Mouse (Mus musculus) MEL (cell line): ENCODE results near the gene Tlcd2. TPM values are rescaled to one million over a fixed set of nuclear protein-coding genes. Genes with fewer than 3 reads are reported as not detected.
A peak's percentile ranks its signal among the peaks of the same experiment; 100 is the strongest.

Experiments
- DNase-seq: peaks from one replicate; pipeline ENCODE4 v3.0.0; 2011; ENCODE audit warnings: low read depth, low spot score
- H3K27ac ChIP-seq: 2 replicates; pipeline ENCODE4 v1.5.1; 2012; ENCODE audit warnings: low read depth, mild to moderate bottlenecking, control low read depth, low read length, moderate library complexity; ENCODE audit not compliant: control insufficient read depth
- H3K27me3 ChIP-seq, 2 experiments: fragments of 150-350 bp in 1 of 2; sonication (generic) in 1 of 2; 2 replicates each; pipeline ENCODE4 v1.6.1; 2012; ENCODE audit warnings: low read length in 2 of 2, mild to moderate bottlenecking in 2 of 2, improper control_type of control experiment in 1 of 2, moderate library complexity in 1 of 2; ENCODE audit not compliant: insufficient read depth in 2 of 2, control insufficient read depth in 1 of 2
- H3K36me3 ChIP-seq, 2 experiments: 2 replicates each; pipeline ENCODE4 v1.6.1; 2012 to 2014; ENCODE audit warnings: low read length in 2 of 2, improper control_type of control experiment in 1 of 2, inconsistent platforms in 1 of 2, mild to moderate bottlenecking in 1 of 2; ENCODE audit not compliant: insufficient read depth in 2 of 2, control insufficient read depth in 1 of 2
- H3K4me1 ChIP-seq, 2 experiments: fragments of 150-350 bp in 1 of 2; sonication (generic) in 1 of 2; 2 replicates each; pipeline ENCODE4 v1.6.1; 2012; ENCODE audit warnings: low read length in 2 of 2, improper control_type of control experiment in 1 of 2, mild to moderate bottlenecking in 1 of 2; ENCODE audit not compliant: insufficient read depth in 2 of 2, control insufficient read depth in 1 of 2
- H3K4me3 ChIP-seq, 2 experiments: fragments of 150-350 bp in 1 of 2; sonication (generic) in 1 of 2; 2 replicates each; pipeline ENCODE4 v1.5.1; 2012; ENCODE audit warnings: low read depth in 2 of 2, low read length in 2 of 2, mild to moderate bottlenecking in 2 of 2, moderate library complexity in 2 of 2, control low read depth in 1 of 2, improper control_type of control experiment in 1 of 2; ENCODE audit not compliant: control insufficient read depth in 1 of 2, insufficient read depth in 1 of 2
- H3K79me2 ChIP-seq: 2 replicates; pipeline ENCODE4 v1.6.1; 2012; ENCODE audit warnings: mild to moderate bottlenecking, low read length, moderate library complexity; ENCODE audit not compliant: control insufficient read depth, poor library complexity, insufficient read depth
- H3K9ac ChIP-seq: 2 replicates; pipeline ENCODE4 v1.6.1; 2012; ENCODE audit warnings: low read depth, mild to moderate bottlenecking, control low read depth, low read length, moderate library complexity; ENCODE audit not compliant: control insufficient read depth, poor library complexity, severe bottlenecking
- H3K9me3 ChIP-seq: fragments of 150-350 bp; sonication (generic); replicated peaks from 2 replicates; pipeline ENCODE4 v1.6.1; 2012; ENCODE audit warnings: mild to moderate bottlenecking, low read length, improper control_type of control experiment, moderate library complexity; ENCODE audit not compliant: insufficient read depth
- BHLHE40 ChIP-seq: IDR thresholded peaks from 2 replicates; pipeline ENCODE4 v1.6.1; 2012; ENCODE audit warnings: low read depth, mild to moderate bottlenecking, inconsistent platforms, low read length, improper control_type of control experiment, borderline replicate concordance
- CHD2 ChIP-seq: IDR thresholded peaks from 2 replicates; pipeline ENCODE4 v1.6.1; 2011; ENCODE audit warnings: low read length, improper control_type of control experiment
- E2F4 ChIP-seq: IDR thresholded peaks from 2 replicates; pipeline ENCODE4 v1.6.1; 2011; ENCODE audit warnings: low read depth, low read length, improper control_type of control experiment, borderline replicate concordance
- ELF1 ChIP-seq: IDR thresholded peaks from 2 replicates; pipeline ENCODE4 v1.6.1; 2014; ENCODE audit warnings: low read depth, mild to moderate bottlenecking, inconsistent platforms, low read length, improper control_type of control experiment, moderate library complexity
- EP300 ChIP-seq, 2 experiments: IDR thresholded peaks; 2 replicates each; pipeline ENCODE4 v1.6.1; 2011; ENCODE audit warnings: improper control_type of control experiment in 2 of 2, low read length in 2 of 2, low read depth in 1 of 2, mild to moderate bottlenecking in 1 of 2
- ETS1 ChIP-seq: IDR thresholded peaks from 2 replicates; pipeline ENCODE4 v1.6.1; 2012; ENCODE audit warnings: low read depth, mild to moderate bottlenecking, inconsistent platforms, low read length, improper control_type of control experiment, moderate library complexity
- GABPA ChIP-seq: IDR thresholded peaks from 2 replicates; pipeline ENCODE4 v1.6.1; 2012; ENCODE audit warnings: low read depth, mild to moderate bottlenecking, inconsistent platforms, low read length, improper control_type of control experiment, moderate library complexity
- KAT2A ChIP-seq: conservative IDR thresholded peaks from 2 replicates; pipeline ENCODE4 v1.6.1; 2012; ENCODE audit warnings: low read depth, low read length, improper control_type of control experiment, inconsistent platforms
- MAFK ChIP-seq: IDR thresholded peaks from 2 replicates; pipeline ENCODE4 v1.6.1; 2011; ENCODE audit warnings: low read depth, mild to moderate bottlenecking, low read length, improper control_type of control experiment, borderline replicate concordance
- MAX ChIP-seq: IDR thresholded peaks from 2 replicates; pipeline ENCODE4 v1.6.1; 2011; ENCODE audit warnings: low read length, improper control_type of control experiment
- MXI1 ChIP-seq: IDR thresholded peaks from 2 replicates; pipeline ENCODE4 v1.6.1; 2011; ENCODE audit warnings: mild to moderate bottlenecking, low read depth, low read length, improper control_type of control experiment
- MYC ChIP-seq: IDR thresholded peaks from 2 replicates; pipeline ENCODE4 v1.6.1; 2011; ENCODE audit warnings: low read depth, mild to moderate bottlenecking, low read length, improper control_type of control experiment, moderate library complexity
- NELFE ChIP-seq: IDR thresholded peaks from 2 replicates; pipeline ENCODE4 v1.6.1; 2011; ENCODE audit warnings: low read depth, low read length, improper control_type of control experiment
- POLR2AphosphoS5 ChIP-seq: IDR thresholded peaks from 2 replicates; pipeline ENCODE4 v1.6.1; 2012; ENCODE audit warnings: low read depth, borderline replicate concordance, mild to moderate bottlenecking, inconsistent platforms, low read length, moderate library complexity, mixed read lengths
- RCOR1 ChIP-seq: IDR thresholded peaks from 2 replicates; pipeline ENCODE4 v1.6.1; 2012; ENCODE audit warnings: low read depth, mild to moderate bottlenecking, inconsistent platforms, low read length, improper control_type of control experiment
- TAL1 ChIP-seq: IDR thresholded peaks from 2 replicates; pipeline ENCODE4 v1.6.1; 2012; ENCODE audit warnings: mild to moderate bottlenecking, inconsistent platforms, low read length, moderate library complexity, mixed read lengths
- TBP ChIP-seq: IDR thresholded peaks from 2 replicates; pipeline ENCODE4 v1.8.0; 2011; ENCODE audit warnings: low read depth, low read length, improper control_type of control experiment
- TCF12 ChIP-seq: IDR thresholded peaks from 2 replicates; pipeline ENCODE4 v1.6.1; 2014; ENCODE audit warnings: low read depth, mild to moderate bottlenecking, inconsistent platforms, low read length, improper control_type of control experiment, moderate library complexity
- ZC3H11A ChIP-seq: IDR thresholded peaks from 2 replicates; pipeline ENCODE4 v1.6.1; 2012; ENCODE audit warnings: low read depth, mild to moderate bottlenecking, inconsistent platforms, low read length, improper control_type of control experiment
- ZMIZ1 ChIP-seq: IDR thresholded peaks from 2 replicates; pipeline ENCODE4 v1.6.1; 2012; ENCODE audit warnings: low read depth, mild to moderate bottlenecking, inconsistent platforms, low read length, improper control_type of control experiment, moderate library complexity
- ZNF384 ChIP-seq: IDR thresholded peaks from 2 replicates; pipeline ENCODE4 v1.6.1; 2012; ENCODE audit warnings: low read depth, mild to moderate bottlenecking, inconsistent platforms, low read length, improper control_type of control experiment
- polyA plus RNA-seq, 2 experiments: library from polyadenylated mRNA; stranded (reverse) in 1 of 2; unstranded in 1 of 2; fragments of >175 nt in 1 of 2; fragments of >200 nt in 1 of 2; gene quantifications; 2 replicates each; pipeline versions ENCODE4 v1.2.1 to v1.2.4; 2012; ENCODE audit warnings: low replicate concordance in 2 of 2, low read depth in 1 of 2; ENCODE audit not compliant: insufficient read length in 2 of 2, insufficient read depth in 1 of 2, missing spikeins in 1 of 2
- total RNA-seq: library from RNA; depleted of rRNA; stranded (reverse); fragments of 300-350 nt; gene quantifications from 2 replicates; pipeline ENCODE4 v1.2.3, GENCODE M21; 2012

Gene Tlcd2
- total and polyA plus RNA-seq, 3 experiments, result 0.50 to 0.86 TPM; not detected in 1

GRCm38 (mm10) chr11:75460844-75461742 is at the start of gene Tlcd2 (continued):
- peak; percentile 82 for TF ChIP-seq ZMIZ1
- TF ChIP-seq, all 39 proteins: peak for 24

GRCm38 (mm10) chr11:75415096-75415495 is 46.4 kb upstream of the Tlcd2 start:
- DNase-seq, result peak; percentile 71
- Histone ChIP-seq H3K27me3 (no peaks in the 10 kb centered on the region), H3K9me3 (no peaks in the 10 kb centered on the region), H3K9ac (no peak overlapping the region), H3K36me3 (no peaks in the 10 kb centered on the region), H3K79me2 (no peaks in the 10 kb centered on the region), H3K4me3 (no peak overlapping the region), H3K4me1 (peaks cover 0 to 10% of the 10 kb centered on the region in 2 experiments; a peak in 2 of 4 replicates), H3K27ac (no peak overlapping the region)
- no peak for TF ChIP-seq ZNF384
- TF ChIP-seq MAFK, result no peak
- no peak for TF ChIP-seq RCOR1

GRCm38 (mm10) chr11:75415994-75416393 is 45.5 kb upstream of the Tlcd2 start:
- H3K4me3 ChIP-seq, result no peak overlapping the region
- H3K9me3 ChIP-seq, result no peaks in the 10 kb centered on the region
- H3K27me3 ChIP-seq, result no peaks in the 10 kb centered on the region
- no peak for DNase-seq
- no peaks in the 10 kb centered on the region for H3K79me2 ChIP-seq
- H3K9ac ChIP-seq, result no peak overlapping the region
- TF ChIP-seq ZMIZ1, result no peak
- no peak for TF ChIP-seq ZC3H11A
- no peak for TF ChIP-seq BHLHE40
- TF ChIP-seq E2F4, result no peak
- TF ChIP-seq TCF12, result no peak
- no peak for TF ChIP-seq GABPA
- no peak for TF ChIP-seq ELF1
- no peak for TF ChIP-seq POLR2AphosphoS5
- TF ChIP-seq CHD2, result no peak
- TF ChIP-seq NELFE, result no peak
- TF ChIP-seq TAL1, result no peak
- no peak for TF ChIP-seq ETS1
- TF ChIP-seq TBP, result no peak
- no peak for TF ChIP-seq MYC
- TF ChIP-seq KAT2A, result no peak
- TF ChIP-seq MAX, result no peak
- TF ChIP-seq EP300 (IDR thresholded peaks at IDR 0.05; ENCODE audit: low read depth in 1 of 2, low read length in 2 of 2), result no peak
- TF ChIP-seq RCOR1, result no peak
- no peak for TF ChIP-seq MXI1
- H3K36me3 ChIP-seq, result no peaks in the 10 kb centered on the region
- H3K4me1 ChIP-seq, result peaks cover 0 to 10% of the 10 kb centered on the region in 2 experiments; a peak in 2 of 4 replicates
- no peak overlapping the region for H3K27ac ChIP-seq
